Mouse (Mus musculus) hindbrain, embryonic 14.5 days (tissue): ENCODE results near the gene 1700023F06Rik. TPM values are rescaled to one million over a fixed set of nuclear protein-coding genes. Genes with fewer than 3 reads are reported as not detected.
"Not testable (repeated sequence)": the region's sequence is repeated elsewhere in the genome, so short reads cannot be mapped to it uniquely, and the experiment has no call there.

ENCODE experiments used
- ATAC-seq: fragments of 200-750 bp; cut with Nextera tagmentation; 2 replicates; pipeline ENCODE4 v1.8.0; 2017; ENCODE audit warnings: moderate number of reproducible peaks, mild to moderate bottlenecking, moderate TSS enrichment, moderate library complexity; ENCODE audit not compliant: low FRiP score
- DNase-seq: peaks from one replicate; pipeline ENCODE4 v3.0.0-alpha.2; 2015; ENCODE audit warnings: low spot score
- H3K27ac ChIP-seq: fragments of 300-500 bp; sonication (generic); 2 replicates; pipeline ENCODE4 v1.5.1; 2014; ENCODE audit warnings: mild to moderate bottlenecking, moderate library complexity
- H3K27me3 ChIP-seq: fragments of 300-500 bp; sonication (generic); 2 replicates; pipeline ENCODE4 v1.6.1; 2014; ENCODE audit warnings: mild to moderate bottlenecking, low read length, mixed read lengths; ENCODE audit not compliant: control insufficient read depth, insufficient read depth
- H3K36me3 ChIP-seq: fragments of 300-500 bp; sonication (generic); replicated peaks from 2 replicates; pipeline ENCODE4 v1.6.1; 2014; ENCODE audit not compliant: control insufficient read depth, insufficient read depth
- H3K4me1 ChIP-seq: fragments of 300-500 bp; sonication (generic); replicated peaks from 2 replicates; pipeline ENCODE4 v1.6.1; 2014; ENCODE audit warnings: antibody characterized with exemption, low read length, mixed read lengths; ENCODE audit not compliant: control insufficient read depth, insufficient read depth
- H3K4me2 ChIP-seq: fragments of 300-500 bp; sonication (generic); replicated peaks from 2 replicates; pipeline ENCODE4 v1.6.1; 2014; ENCODE audit warnings: mild to moderate bottlenecking, moderate library complexity
- H3K4me3 ChIP-seq: fragments of 300-500 bp; sonication (generic); replicated peaks from 2 replicates; pipeline ENCODE4 v1.5.1; 2014; ENCODE audit warnings: mild to moderate bottlenecking, low read length
- H3K9ac ChIP-seq: fragments of 300-500 bp; sonication (generic); 2 replicates; pipeline ENCODE4 v1.6.1; 2014
- H3K9me3 ChIP-seq: fragments of 300-500 bp; sonication (generic); 2 replicates; pipeline ENCODE4 v1.6.1; 2016; ENCODE audit warnings: low read length; ENCODE audit not compliant: control insufficient read depth
- WGBS: fragments of 180-500 bp; shearing (Covaris S2); extraction: QIAGEN DNeasy Blood & Tissue Kit; methylation state at CpG from one replicate; pipeline ENCODE4 v1.1.7; 2014; 5-methylcytosine and 5-hydroxymethylcytosine counted together
- polyA plus RNA-seq: library from polyadenylated mRNA; unstranded; fragments of >200 nt; fragmentation: Nextera tagmentation; extraction: Ambion mirVana; gene quantifications from 2 replicates; pipeline ENCODE4 v1.2.1, GENCODE M21; 2014

Gene 1700023F06Rik
- polyA plus RNA-seq, 1 experiment from 2014 or later, result 1.9 TPM

GRCm38 (mm10) chr11:103230626-103231025, 22.3 kb upstream of the 1700023F06Rik start:
- Histone ChIP-seq H3K27me3 (no peaks in the 10 kb centered on the region), H3K4me1 (no peaks in the 10 kb centered on the region), H3K36me3 (peaks cover 47% of the 10 kb centered on the region), H3K4me3 (no peak overlapping the region), H3K9ac (no peak overlapping the region), H3K4me2 (no peak overlapping the region), H3K27ac (no peak overlapping the region), H3K9me3 (no peaks in the 10 kb centered on the region)
- 92% methylated on average over 19 of the region's 19 CpGs for WGBS
- DNase-seq (no peak), ATAC-seq (no peak)

- no peaks in the 10 kb centered on the region for H3K27me3 ChIP-seq
- H3K9ac ChIP-seq, result no peak overlapping the region
- no peaks in the 10 kb centered on the region for H3K4me1 ChIP-seq
- no peak overlapping the region for H3K4me2 ChIP-seq
- peaks cover 55% of the 10 kb centered on the region for H3K36me3 ChIP-seq
- DNase-seq (no peak), ATAC-seq (no peak)
- H3K27ac ChIP-seq, result no peak overlapping the region
- WGBS, result 95% methylated on average over 2 of the region's 2 CpGs
- H3K9me3 ChIP-seq, result no peaks in the 10 kb centered on the region
- no peak overlapping the region for H3K4me3 ChIP-seq
Measured at GRCm38 (mm10) chr11:103229608-103230007, 21.2 kb upstream of the 1700023F06Rik start.

DNA sequence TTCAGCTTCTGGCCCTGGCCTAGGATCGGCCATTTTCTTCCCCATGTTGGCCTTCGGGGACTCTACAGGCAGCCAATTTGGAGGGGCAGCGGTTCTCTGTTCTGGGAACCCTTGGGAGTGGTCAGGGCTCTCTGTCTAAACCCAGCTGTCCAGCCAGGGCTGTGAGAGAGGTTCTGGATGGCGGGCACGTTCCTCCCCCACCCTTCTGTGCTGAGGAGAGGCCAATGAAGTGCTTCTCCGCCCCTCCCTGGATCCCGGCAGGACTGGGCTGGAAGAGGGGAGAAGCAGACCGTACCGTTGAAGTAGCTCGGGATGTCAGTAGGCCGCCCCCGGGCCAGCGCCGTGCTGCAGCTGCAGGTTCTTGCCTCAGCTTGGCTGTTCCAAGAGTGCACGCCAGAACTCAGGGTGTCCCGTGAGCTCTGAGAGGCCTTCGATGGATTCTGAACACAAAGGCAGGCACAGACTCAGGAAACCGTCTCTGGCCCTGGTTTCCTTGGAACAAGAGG, 15.6 kb upstream of the 1700023F06Rik start:
- peaks cover 65% of the 10 kb centered on the region for H3K36me3 ChIP-seq
- WGBS, result 64% methylated on average over 18 of the region's 18 CpGs

GRCm38 (mm10) chr11:103223444-103223843, 15.1 kb upstream of the 1700023F06Rik start:
- Histone ChIP-seq H3K27me3 (no peaks in the 10 kb centered on the region), H3K4me1 (peaks cover 4% of the 10 kb centered on the region), H3K4me2 (no peak overlapping the region), H3K27ac (no peak overlapping the region), H3K4me3 (no peak overlapping the region), H3K36me3 (peaks cover 59% of the 10 kb centered on the region), H3K9me3 (no peaks in the 10 kb centered on the region), H3K9ac (no peak overlapping the region)
- 87% methylated on average over 10 of the region's 10 CpGs for WGBS
- DNase-seq, result no peak
- ATAC-seq, result no peak

More for the DNA sequence above, 15.6 kb upstream of the 1700023F06Rik start:
- Histone ChIP-seq H3K4me2 (no peak overlapping the region), H3K27ac (no peak overlapping the region), H3K9ac (no peak overlapping the region), H3K9me3 (no peaks in the 10 kb centered on the region), H3K27me3 (no peaks in the 10 kb centered on the region), H3K4me3 (no peak overlapping the region), H3K4me1 (no peaks in the 10 kb centered on the region)
- DNase-seq, result no peak
- ATAC-seq, result no peak

GRCm38 (mm10) chr11:103222718-103223117, 14.4 kb upstream of the 1700023F06Rik start:
- not testable (repeated sequence) for H3K4me2 ChIP-seq, H3K4me3 ChIP-seq, H3K9ac ChIP-seq, H3K27me3 ChIP-seq, ATAC-seq, H3K4me1 ChIP-seq, H3K27ac ChIP-seq, H3K9me3 ChIP-seq, DNase-seq
- peaks cover 55% of the 10 kb centered on the region for H3K36me3 ChIP-seq
- 95% methylated on average over 4 of the region's 4 CpGs for WGBS

DNA sequence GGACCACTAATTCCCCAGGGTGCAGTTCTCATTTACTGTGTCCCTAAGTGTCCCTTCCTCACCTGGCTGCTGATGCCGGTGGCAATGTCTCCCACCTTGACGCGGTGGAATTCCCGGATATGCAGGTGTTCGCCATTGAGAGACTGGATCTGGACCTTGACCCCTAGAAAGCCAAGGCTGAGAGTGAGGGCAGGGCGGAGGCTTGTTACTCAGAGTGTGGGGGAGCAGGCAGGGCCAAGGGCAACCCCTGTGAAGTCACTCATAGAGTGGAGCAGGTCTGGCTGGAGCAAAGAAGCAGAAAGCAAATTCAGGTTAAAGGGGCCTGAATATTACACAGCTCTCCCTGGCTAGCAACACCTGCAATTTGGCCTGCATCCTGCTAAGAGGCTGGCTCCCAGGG, 13.1 kb upstream of the 1700023F06Rik start:
- WGBS, result 95% methylated on average over 6 of the region's 6 CpGs
- no peaks in the 10 kb centered on the region for H3K9me3 ChIP-seq
- no peak for DNase-seq
- no peak overlapping the region for H3K4me2 ChIP-seq
- H3K9ac ChIP-seq, result no peak overlapping the region
- H3K36me3 ChIP-seq, result peaks cover 45% of the 10 kb centered on the region
- H3K4me3 ChIP-seq, result no peak overlapping the region
- H3K27ac ChIP-seq, result no peak overlapping the region
- no peak for ATAC-seq
- peaks cover 9% of the 10 kb centered on the region for H3K4me1 ChIP-seq
- no peaks in the 10 kb centered on the region for H3K27me3 ChIP-seq

DNA sequence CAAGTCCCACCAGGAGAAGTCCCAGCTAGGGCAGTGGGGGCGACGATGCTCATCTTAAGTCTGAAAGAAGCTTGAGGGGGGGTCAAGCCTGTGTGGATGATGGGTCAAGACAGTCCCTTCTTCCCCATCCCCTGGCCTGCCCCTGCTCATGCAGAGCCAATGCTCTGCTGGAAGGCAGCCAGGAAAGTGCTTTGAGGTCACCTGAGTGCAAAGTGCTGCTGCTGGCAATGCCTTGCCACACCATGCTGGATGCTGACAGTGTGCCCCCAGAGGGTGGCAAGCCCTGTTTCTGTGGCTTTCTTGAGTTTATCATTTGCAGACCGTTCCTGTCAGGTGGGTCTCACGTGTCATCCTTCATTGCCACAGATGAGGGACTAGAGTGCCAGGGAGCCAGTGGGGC, 11.6 kb upstream of the 1700023F06Rik start:
- Histone ChIP-seq H3K9ac (no peak overlapping the region), H3K4me2 (no peak overlapping the region), H3K36me3 (peaks cover 37% of the 10 kb centered on the region), H3K9me3 (no peaks in the 10 kb centered on the region), H3K27me3 (no peaks in the 10 kb centered on the region), H3K4me3 (no peak overlapping the region), H3K27ac (no peak overlapping the region), H3K4me1 (peaks cover 9% of the 10 kb centered on the region)
- no peak for ATAC-seq
- no peak for DNase-seq
- WGBS, result 82% methylated on average over 4 of the region's 4 CpGs

- ATAC-seq, result no peak
- WGBS, result 89% methylated on average over 5 of the region's 5 CpGs
- H3K36me3 ChIP-seq, result peaks cover 30% of the 10 kb centered on the region
- H3K4me2 ChIP-seq, result no peak overlapping the region
- no peak for DNase-seq
- H3K4me3 ChIP-seq, result no peak overlapping the region
- no peak overlapping the region for H3K9ac ChIP-seq
- no peak overlapping the region for H3K27ac ChIP-seq
- H3K27me3 ChIP-seq, result no peaks in the 10 kb centered on the region
- H3K9me3 ChIP-seq, result no peaks in the 10 kb centered on the region
- peaks cover 9% of the 10 kb centered on the region for H3K4me1 ChIP-seq
Measured at GRCm38 (mm10) chr11:103219259-103219658, 10.9 kb upstream of the 1700023F06Rik start.

GRCm38 (mm10) chr11:103218517-103218901, 10.2 kb upstream of the 1700023F06Rik start:
- H3K4me1 ChIP-seq, result peaks cover 9% of the 10 kb centered on the region
- peak overlapping the region; percentile 81 for H3K27ac ChIP-seq
- no peaks in the 10 kb centered on the region for H3K27me3 ChIP-seq
- peak overlapping the region; percentile 99 for H3K4me2 ChIP-seq
- peaks cover 23% of the 10 kb centered on the region for H3K36me3 ChIP-seq
- ATAC-seq (peak; percentile 36; the same call in 1 of the 2 replicates), DNase-seq (no peak)
- 30% methylated on average over 6 of the region's 6 CpGs for WGBS
- H3K9me3 ChIP-seq, result no peaks in the 10 kb centered on the region
- peak overlapping the region; percentile 55 for H3K4me3 ChIP-seq
- H3K9ac ChIP-seq, result peak overlapping the region; percentile 77
